Mouse (Mus musculus) CH12.LX (cell line): ENCODE measurements around the gene Car5a.

Experiments
- CHD1 ChIP-seq: IDR thresholded peaks from 2 replicates; pipeline ENCODE4 v1.6.1; 2012; ENCODE audit warnings: low read depth, low read length, improper control_type of control experiment, inconsistent platforms
- CHD2 ChIP-seq: IDR thresholded peaks from 2 replicates; pipeline ENCODE4 v1.6.1; 2011; ENCODE audit warnings: low read length, improper control_type of control experiment
- CTCF ChIP-seq, 2 experiments: IDR thresholded peaks in 1 of 2; conservative IDR thresholded peaks in 1 of 2; 2 replicates each; pipeline ENCODE4 v1.5.1; 2011 to 2012; ENCODE audit warnings: low read depth in 2 of 2, low read length in 2 of 2, improper control_type of control experiment in 1 of 2, inconsistent platforms in 1 of 2, mild to moderate bottlenecking in 1 of 2, moderate library complexity in 1 of 2
- ELF1 ChIP-seq: IDR thresholded peaks from 2 replicates; pipeline ENCODE4 v1.6.1; 2014; ENCODE audit warnings: low read depth, mild to moderate bottlenecking, inconsistent platforms, low read length, improper control_type of control experiment
- HCFC1 ChIP-seq: IDR thresholded peaks from 2 replicates; pipeline ENCODE4 v1.6.1; 2012; ENCODE audit warnings: low read depth, mild to moderate bottlenecking, inconsistent platforms, low read length, improper control_type of control experiment
- JUND ChIP-seq: conservative IDR thresholded peaks from 2 replicates; pipeline ENCODE4 v1.6.1; 2011; ENCODE audit warnings: low read depth, low read length, improper control_type of control experiment
- MAFK ChIP-seq: IDR thresholded peaks from 2 replicates; pipeline ENCODE4 v1.6.1; 2011; ENCODE audit warnings: low read length, improper control_type of control experiment; ENCODE audit not compliant: insufficient replicate concordance
- NELFE ChIP-seq: IDR thresholded peaks from 2 replicates; pipeline ENCODE4 v1.6.1; 2011; ENCODE audit warnings: low read depth, low read length, improper control_type of control experiment
- USF1 ChIP-seq: IDR thresholded peaks from 2 replicates; pipeline ENCODE4 v1.6.1; 2014; ENCODE audit warnings: low read depth, mild to moderate bottlenecking, inconsistent platforms, low read length, improper control_type of control experiment
- USF2 ChIP-seq: conservative IDR thresholded peaks from 2 replicates; pipeline ENCODE4 v1.6.1; 2011; ENCODE audit warnings: low read depth, low read length, improper control_type of control experiment
- ZKSCAN1 ChIP-seq: IDR thresholded peaks from 2 replicates; pipeline ENCODE4 v1.6.1; 2012; ENCODE audit warnings: low read depth, inconsistent platforms, low read length, improper control_type of control experiment, borderline replicate concordance
- ZNF384 ChIP-seq: IDR thresholded peaks from 2 replicates; pipeline ENCODE4 v1.6.1; 2012; ENCODE audit warnings: low read depth, low read length, improper control_type of control experiment, inconsistent platforms

GRCm38 (mm10) chr8:121947047-121947752, 2.5 kb upstream of the Car5a start:
- TF ChIP-seq CHD1 (no peak), JUND (no peak), HCFC1 (no peak), ZNF384 (no peak), ZKSCAN1 (no peak), USF1 (no peak), ELF1 (no peak), MAFK (no peak), NELFE (no peak), USF2 (no peak), CTCF (conservative IDR thresholded peaks at IDR 0.05 in 1 of 2, IDR thresholded peaks at IDR 0.05 in 1 of 2; ENCODE audit: low read depth in 2 of 2, low read length in 2 of 2) (no peak), CHD2 (no peak)
